Mouse (Mus musculus): ENCODE results near the gene Eml6. TPM values are rescaled to one million over a fixed set of nuclear protein-coding genes. Genes with fewer than 3 reads are reported as not detected.

The Eml6 gene
- polyA plus RNA-seq, 1 experiment from 2014 or later, result 1.8 TPM

DNA sequence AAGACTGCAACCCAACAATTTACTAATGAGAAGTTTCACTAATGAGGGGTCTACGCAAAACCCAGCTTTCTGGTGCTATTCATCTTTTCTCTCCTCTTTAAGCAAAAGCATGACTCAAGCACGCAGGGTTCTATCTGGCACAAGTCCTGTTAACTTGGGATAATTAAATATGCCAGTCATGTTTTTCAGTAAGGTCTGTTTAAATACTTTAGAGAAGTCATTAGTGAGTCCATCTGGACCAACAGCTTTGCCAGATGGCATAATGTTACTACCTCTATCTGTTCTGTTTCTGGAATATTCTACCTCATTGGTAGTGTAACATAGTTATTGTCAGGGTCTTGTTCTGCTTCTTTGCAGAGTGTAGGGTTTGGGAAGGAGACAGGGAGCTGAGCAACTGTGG lies 101.5 kb downstream of the Eml6 start:
- Histone ChIP-seq H3K27me3 (replicated peaks; ENCODE audit: control insufficient read depth, insufficient read depth, low read length) (no peaks in the 10 kb centered on the region), H3K4me1 (ENCODE audit: control insufficient read depth, insufficient read depth, low read length) (no peaks in the 10 kb centered on the region), H3K27ac (replicated peaks; ENCODE audit: low read depth, low read length) (no peak overlapping the region), H3K4me3 (ENCODE audit: low read depth, low read length) (no peak overlapping the region), H3K9me3 (ENCODE audit: control insufficient read depth, low read length) (no peaks in the 10 kb centered on the region), H3K9ac (ENCODE audit: low read depth, low read length) (no peak overlapping the region), H3K4me2 (ENCODE audit: low read depth, low read length) (no peak overlapping the region), H3K36me3 (ENCODE audit: control insufficient read depth, insufficient read depth, low read length) (no peaks in the 10 kb centered on the region)
- no peak for DNase-seq (ENCODE audit: low spot score)
- ATAC-seq (ENCODE audit: low read depth), result no peak
- WGBS, result 71% methylated on average over 2 of the region's 2 CpGs

GRCm38 (mm10) chr11:29923851-29924250 lies 102.0 kb downstream of the Eml6 start:
- WGBS, result 95% methylated on average over 1 of the region's 1 CpGs
- H3K36me3 ChIP-seq (ENCODE audit: control insufficient read depth, insufficient read depth, low read length), result no peaks in the 10 kb centered on the region

GRCm38 (mm10) chr11:29913180-29913579 lies 112.7 kb downstream of the Eml6 start:
- no peaks in the 10 kb centered on the region for H3K9me3 ChIP-seq (ENCODE audit: control insufficient read depth, low read length)
- no peaks in the 10 kb centered on the region for H3K36me3 ChIP-seq (ENCODE audit: control insufficient read depth, insufficient read depth, low read length)
- no peak overlapping the region for H3K9ac ChIP-seq (ENCODE audit: low read depth, low read length)
- H3K27ac ChIP-seq (replicated peaks; ENCODE audit: low read depth, low read length), result no peak overlapping the region
- WGBS, result 82% methylated on average over 4 of the region's 4 CpGs
- no peak for DNase-seq (ENCODE audit: low spot score)
- H3K4me3 ChIP-seq (ENCODE audit: low read depth, low read length), result no peak overlapping the region
- no peak for ATAC-seq (ENCODE audit: low read depth)
- no peaks in the 10 kb centered on the region for H3K4me1 ChIP-seq (ENCODE audit: control insufficient read depth, insufficient read depth, low read length)
- no peaks in the 10 kb centered on the region for H3K27me3 ChIP-seq (replicated peaks; ENCODE audit: control insufficient read depth, insufficient read depth, low read length)
- no peak overlapping the region for H3K4me2 ChIP-seq (ENCODE audit: low read depth, low read length)

More at GRCm38 (mm10) chr11:29923851-29924250, 102.0 kb downstream of the Eml6 start:
- H3K27me3 ChIP-seq (replicated peaks; ENCODE audit: control insufficient read depth, insufficient read depth, low read length), result no peaks in the 10 kb centered on the region
- no peaks in the 10 kb centered on the region for H3K4me1 ChIP-seq (ENCODE audit: control insufficient read depth, insufficient read depth, low read length)
- DNase-seq (ENCODE audit: low spot score) (no peak), ATAC-seq (ENCODE audit: low read depth) (no peak)
- no peak overlapping the region for H3K4me2 ChIP-seq (ENCODE audit: low read depth, low read length)
- no peaks in the 10 kb centered on the region for H3K9me3 ChIP-seq (ENCODE audit: control insufficient read depth, low read length)
- no peak overlapping the region for H3K27ac ChIP-seq (replicated peaks; ENCODE audit: low read depth, low read length)
- no peak overlapping the region for H3K9ac ChIP-seq (ENCODE audit: low read depth, low read length)
- no peak overlapping the region for H3K4me3 ChIP-seq (ENCODE audit: low read depth, low read length)

DNA sequence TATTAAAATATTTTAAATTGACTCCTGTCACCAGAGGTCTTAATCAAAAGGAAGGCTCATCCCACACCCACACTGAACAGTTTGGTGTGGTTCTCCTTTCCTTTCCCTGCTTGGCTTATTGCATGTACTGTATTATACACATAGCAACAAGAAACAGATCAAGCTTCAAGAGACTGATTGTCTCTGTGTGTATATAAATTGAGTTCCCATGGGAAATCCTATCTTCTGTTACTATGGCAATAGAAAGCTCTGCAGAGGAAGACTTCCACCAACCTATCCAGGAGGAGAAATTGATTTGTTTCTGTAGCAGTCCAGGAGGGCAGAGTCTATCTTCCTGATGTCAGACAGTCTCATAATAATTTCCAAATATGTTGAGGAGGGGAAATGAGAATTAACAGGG lies 116.5 kb downstream of the Eml6 start:
- Histone ChIP-seq H3K36me3 (ENCODE audit: control insufficient read depth, insufficient read depth, low read length) (no peaks in the 10 kb centered on the region), H3K4me1 (ENCODE audit: control insufficient read depth, insufficient read depth, low read length) (no peaks in the 10 kb centered on the region), H3K27me3 (replicated peaks; ENCODE audit: control insufficient read depth, insufficient read depth, low read length) (no peaks in the 10 kb centered on the region), H3K9me3 (ENCODE audit: control insufficient read depth, low read length) (no peaks in the 10 kb centered on the region), H3K9ac (ENCODE audit: low read depth, low read length) (no peak overlapping the region), H3K27ac (replicated peaks; ENCODE audit: low read depth, low read length) (no peak overlapping the region), H3K4me3 (ENCODE audit: low read depth, low read length) (no peak overlapping the region), H3K4me2 (ENCODE audit: low read depth, low read length) (no peak overlapping the region)
- ATAC-seq (ENCODE audit: low read depth), result peak; percentile 57; the same call in 1 of the 2 replicates
- DNase-seq (ENCODE audit: low spot score), result no peak

GRCm38 (mm10) chr11:29885160-29885559 lies 140.7 kb downstream of the Eml6 start:
- Histone ChIP-seq H3K4me2 (ENCODE audit: low read depth, low read length) (no peak overlapping the region), H3K9me3 (ENCODE audit: control insufficient read depth, low read length) (no peaks in the 10 kb centered on the region), H3K9ac (ENCODE audit: low read depth, low read length) (no peak overlapping the region), H3K36me3 (ENCODE audit: control insufficient read depth, insufficient read depth, low read length) (no peaks in the 10 kb centered on the region), H3K4me3 (ENCODE audit: low read depth, low read length) (no peak overlapping the region), H3K27ac (replicated peaks; ENCODE audit: low read depth, low read length) (no peak overlapping the region), H3K27me3 (replicated peaks; ENCODE audit: control insufficient read depth, insufficient read depth, low read length) (no peaks in the 10 kb centered on the region), H3K4me1 (ENCODE audit: control insufficient read depth, insufficient read depth, low read length) (no peaks in the 10 kb centered on the region)
- peak; percentile 76 for DNase-seq (ENCODE audit: low spot score)
- 0% methylated on average over 1 of the region's 1 CpGs for WGBS
- peak; percentile 78 for ATAC-seq (ENCODE audit: low read depth)

DNA sequence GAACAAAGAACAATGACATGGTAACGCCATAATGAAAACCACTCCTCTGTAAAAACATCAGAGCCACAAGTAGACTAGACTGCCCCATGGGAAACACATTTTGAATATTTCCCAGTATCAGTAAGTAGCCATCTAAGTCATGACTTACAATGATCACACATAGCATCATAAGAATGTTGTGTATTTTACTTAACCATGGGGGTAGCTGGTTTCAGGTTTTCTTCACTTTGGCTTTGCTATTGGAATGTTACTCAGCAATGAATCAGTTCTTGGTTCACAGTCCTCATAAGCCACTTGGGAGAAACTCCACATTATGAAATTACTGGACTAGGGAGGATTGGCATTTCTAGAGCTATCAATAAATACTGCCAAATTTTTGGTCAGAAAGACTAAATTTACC lies 141.5 kb downstream of the Eml6 start:
- DNase-seq (ENCODE audit: low spot score) (no peak), ATAC-seq (ENCODE audit: low read depth) (no peak)
- Histone ChIP-seq H3K27me3 (replicated peaks; ENCODE audit: control insufficient read depth, insufficient read depth, low read length) (no peaks in the 10 kb centered on the region), H3K4me1 (ENCODE audit: control insufficient read depth, insufficient read depth, low read length) (no peaks in the 10 kb centered on the region), H3K9me3 (ENCODE audit: control insufficient read depth, low read length) (no peaks in the 10 kb centered on the region), H3K4me3 (ENCODE audit: low read depth, low read length) (no peak overlapping the region), H3K9ac (ENCODE audit: low read depth, low read length) (no peak overlapping the region), H3K36me3 (ENCODE audit: control insufficient read depth, insufficient read depth, low read length) (no peaks in the 10 kb centered on the region), H3K27ac (replicated peaks; ENCODE audit: low read depth, low read length) (no peak overlapping the region), H3K4me2 (ENCODE audit: low read depth, low read length) (no peak overlapping the region)
- 64% methylated on average over 1 of the region's 1 CpGs for WGBS

DNA sequence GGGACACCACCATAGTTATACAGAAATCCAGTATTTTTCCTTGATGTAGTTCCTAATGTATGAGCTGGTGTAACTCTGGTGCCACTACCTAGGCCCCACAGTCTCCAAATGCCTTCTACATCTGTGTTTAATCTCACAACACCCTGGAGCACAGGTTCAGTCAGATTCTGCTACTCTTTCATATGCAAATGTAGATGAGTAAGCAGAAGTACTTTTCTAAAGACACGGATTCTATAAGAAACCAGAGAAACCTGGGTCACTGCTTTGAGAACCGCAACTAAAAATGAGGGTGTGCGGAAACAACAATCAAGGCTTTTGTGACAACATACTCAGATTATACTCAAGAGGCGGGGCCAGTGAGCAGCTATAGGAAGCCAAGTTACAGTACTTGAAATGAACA lies 142.8 kb downstream of the Eml6 start:
- no peak overlapping the region for H3K27ac ChIP-seq (replicated peaks; ENCODE audit: low read depth, low read length)
- no peak overlapping the region for H3K4me2 ChIP-seq (ENCODE audit: low read depth, low read length)
- H3K27me3 ChIP-seq (replicated peaks; ENCODE audit: control insufficient read depth, insufficient read depth, low read length), result no peaks in the 10 kb centered on the region
- WGBS, result 63% methylated on average over 4 of the region's 4 CpGs
- ATAC-seq (ENCODE audit: low read depth) (peak; percentile 30; the same call in 1 of the 2 replicates), DNase-seq (ENCODE audit: low spot score) (peak; percentile 13)
- H3K9me3 ChIP-seq (ENCODE audit: control insufficient read depth, low read length), result 0 out of 2 replicates have a peak, but pooled peaks cover 2% of the 10 kb centered on the region
- no peak overlapping the region for H3K9ac ChIP-seq (ENCODE audit: low read depth, low read length)
- H3K36me3 ChIP-seq (ENCODE audit: control insufficient read depth, insufficient read depth, low read length), result no peaks in the 10 kb centered on the region
- no peak overlapping the region for H3K4me3 ChIP-seq (ENCODE audit: low read depth, low read length)
- no peaks in the 10 kb centered on the region for H3K4me1 ChIP-seq (ENCODE audit: control insufficient read depth, insufficient read depth, low read length)

GRCm38 (mm10) chr11:29879641-29880040 lies 146.2 kb downstream of the Eml6 start:
- ATAC-seq (ENCODE audit: low read depth) (no peak), DNase-seq (ENCODE audit: low spot score) (no peak)
- 0 out of 2 replicates have a peak, but pooled peaks cover 2% of the 10 kb centered on the region for H3K9me3 ChIP-seq (ENCODE audit: control insufficient read depth, low read length)
- no peaks in the 10 kb centered on the region for H3K36me3 ChIP-seq (ENCODE audit: control insufficient read depth, insufficient read depth, low read length)
- H3K4me3 ChIP-seq (ENCODE audit: low read depth, low read length), result no peak overlapping the region
- no peaks in the 10 kb centered on the region for H3K27me3 ChIP-seq (replicated peaks; ENCODE audit: control insufficient read depth, insufficient read depth, low read length)
- no peak overlapping the region for H3K4me2 ChIP-seq (ENCODE audit: low read depth, low read length)
- no peaks in the 10 kb centered on the region for H3K4me1 ChIP-seq (ENCODE audit: control insufficient read depth, insufficient read depth, low read length)
- no peak overlapping the region for H3K27ac ChIP-seq (replicated peaks; ENCODE audit: low read depth, low read length)
- WGBS, result 81% methylated on average over 2 of the region's 2 CpGs
- H3K9ac ChIP-seq (ENCODE audit: low read depth, low read length), result no peak overlapping the region

- no peak for ATAC-seq (ENCODE audit: low read depth)
- no peak for DNase-seq (ENCODE audit: low spot score)
- no peak overlapping the region for H3K4me3 ChIP-seq (ENCODE audit: low read depth, low read length)
- 89% methylated on average over 1 of the region's 1 CpGs for WGBS
- no peak overlapping the region for H3K27ac ChIP-seq (replicated peaks; ENCODE audit: low read depth, low read length)
- no peak overlapping the region for H3K9ac ChIP-seq (ENCODE audit: low read depth, low read length)
- H3K36me3 ChIP-seq (ENCODE audit: control insufficient read depth, insufficient read depth, low read length), result no peaks in the 10 kb centered on the region
- no peak overlapping the region for H3K4me2 ChIP-seq (ENCODE audit: low read depth, low read length)
- H3K9me3 ChIP-seq (ENCODE audit: control insufficient read depth, low read length), result 0 out of 2 replicates have a peak, but pooled peaks cover 2% of the 10 kb centered on the region
- H3K27me3 ChIP-seq (replicated peaks; ENCODE audit: control insufficient read depth, insufficient read depth, low read length), result no peaks in the 10 kb centered on the region
- no peaks in the 10 kb centered on the region for H3K4me1 ChIP-seq (ENCODE audit: control insufficient read depth, insufficient read depth, low read length)
Observed at GRCm38 (mm10) chr11:29877981-29878380, 147.9 kb downstream of the Eml6 start.
